Mouse (Mus musculus) T-helper 2 cell (primary cell): ENCODE results near the gene Dact3.

ENCODE experiments used
- in situ Hi-C: fragments of 300-600 bp; cut with MboI, MseI; formaldehyde crosslinking; loops from one replicate; pipeline ENCODE4 v1.15.1; 2025; ENCODE audit warnings: high pct_unique_total_duplicates

The Dact3 gene

DNA sequence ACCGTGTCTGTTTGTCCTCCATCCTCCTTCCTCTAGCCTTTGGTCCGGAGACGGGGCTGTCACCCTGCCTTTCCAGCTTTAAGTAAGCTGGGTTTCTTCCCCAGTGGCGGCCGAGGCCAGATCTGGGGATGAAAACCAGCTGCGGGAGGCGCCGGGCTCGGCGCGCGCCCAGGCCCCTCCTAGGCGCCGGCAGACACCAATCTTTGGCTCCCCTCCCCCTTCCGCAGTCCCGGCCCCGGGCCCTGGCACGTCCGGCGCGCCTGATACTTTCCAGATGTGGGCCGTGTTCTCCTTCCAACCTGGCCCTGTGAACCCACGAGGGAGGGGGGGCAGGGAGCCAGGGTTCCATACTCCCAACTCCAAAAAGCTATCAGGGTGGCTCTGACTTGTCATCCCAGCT, 15.8 kb downstream of the Dact3 start:
- in situ Hi-C loops: loop anchor here (25.0 kb wide), 1 partner anchor 954 kb away; the partner anchor contains the start of gene Nop53

DNA sequence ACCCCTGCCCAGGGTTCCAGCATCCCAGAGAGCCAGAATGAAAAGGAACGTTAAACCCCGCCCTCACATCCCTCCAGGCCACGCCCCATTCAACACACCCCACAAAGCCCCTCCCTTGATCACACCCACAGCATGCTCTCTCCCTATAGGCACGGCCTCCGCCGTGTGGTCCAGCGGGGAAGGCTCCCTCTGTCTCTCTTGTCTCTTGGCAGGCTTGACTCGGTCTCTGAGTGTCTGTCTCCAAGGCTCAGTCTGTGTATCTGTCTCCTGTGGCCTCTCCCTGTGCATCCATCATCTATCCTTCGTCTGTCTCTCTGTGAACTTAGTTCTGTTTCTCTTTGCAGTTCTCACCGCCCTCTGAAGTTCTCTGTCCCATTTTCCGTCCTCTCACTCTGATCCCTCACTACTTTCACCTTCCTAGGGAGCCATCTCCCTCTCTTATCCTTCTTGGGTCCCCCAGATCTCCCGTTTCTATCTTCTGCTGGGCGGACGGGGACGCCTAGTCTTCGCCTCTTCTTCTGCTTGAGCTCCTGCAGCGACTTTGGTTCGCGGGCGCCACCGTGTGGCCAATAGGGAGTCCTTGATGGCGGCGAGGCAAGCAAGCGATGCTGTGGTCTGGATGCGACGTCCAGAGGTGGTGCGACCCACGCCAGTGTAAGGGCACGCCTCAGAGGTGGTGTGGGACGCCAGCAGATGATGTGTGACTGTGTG, 16.7 kb downstream of the Dact3 start, which contains the start of gene Gng8:
Gene Gng8 (plus strand): TSS at position 146 of the 711 bp plus-strand sequence.
- in situ Hi-C loops: loop anchor here (25.0 kb wide), 1 partner anchor 954 kb away; the partner anchor contains the start of gene Nop53

DNA sequence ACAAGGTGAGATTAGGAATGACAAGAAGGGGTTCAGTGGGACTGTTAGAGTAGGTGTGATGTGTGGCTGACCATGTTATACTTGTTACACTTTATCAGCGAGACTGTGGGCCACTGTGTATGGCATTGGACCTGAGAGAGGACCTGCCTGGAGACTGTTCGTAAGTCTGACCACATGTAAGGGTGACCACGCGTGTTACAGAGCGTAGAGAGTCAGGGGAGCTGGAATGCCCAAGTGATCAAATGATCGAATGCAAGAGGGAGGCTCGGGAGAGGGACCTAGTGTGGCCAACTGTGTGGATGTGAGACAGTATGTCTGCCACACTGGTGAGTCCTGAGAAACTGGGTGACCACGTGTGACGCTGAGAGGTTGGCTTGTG, 17.2 kb downstream of the Dact3 start:
- in situ Hi-C loops: loop anchor here (25.0 kb wide), 1 partner anchor 955 kb away; the partner anchor contains the start of gene Nop53

DNA sequence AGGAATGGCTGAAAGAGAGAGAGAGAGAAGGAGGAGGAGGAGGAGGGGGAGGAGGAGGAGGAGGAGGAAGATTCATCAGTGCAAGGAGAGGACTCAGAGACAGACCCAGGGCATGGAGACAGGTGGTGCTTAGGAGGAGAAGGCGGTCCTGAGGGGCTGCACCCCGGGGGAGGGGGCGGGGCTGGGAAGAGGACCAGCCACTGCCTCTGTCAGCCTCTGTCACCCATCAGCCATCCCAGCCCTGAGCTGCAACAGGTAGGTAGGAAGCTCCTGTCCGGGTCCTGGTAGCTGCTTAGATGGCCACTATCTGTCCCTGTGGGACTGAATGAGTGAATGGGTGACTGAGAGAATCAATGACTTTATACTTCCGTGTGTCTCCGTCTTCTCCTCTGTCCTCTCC, 18.5 kb downstream of the Dact3 start:
- in situ Hi-C loops: loop anchor here (25.0 kb wide), 1 partner anchor 956 kb away; the partner anchor contains the start of gene Nop53

DNA sequence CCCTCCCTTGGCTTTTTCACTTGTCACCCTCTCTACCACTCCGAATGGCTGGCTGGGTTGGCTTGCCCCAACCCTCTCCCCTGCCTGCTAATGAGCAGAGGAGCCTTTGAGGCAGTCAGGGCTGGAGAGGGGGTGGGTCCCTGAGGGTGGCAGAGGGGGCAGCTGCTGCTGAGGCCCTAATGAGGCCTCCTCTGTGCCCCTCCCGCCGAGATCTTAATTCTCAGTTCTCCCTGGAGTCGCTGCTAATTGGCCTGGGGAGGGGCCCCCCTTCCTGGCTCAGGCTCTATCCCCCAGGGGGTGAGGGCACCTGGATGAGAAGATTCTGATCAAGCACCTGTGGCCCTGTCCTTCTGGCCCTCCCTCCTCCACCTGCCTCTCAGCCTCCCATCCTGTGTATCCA, 19.2 kb downstream of the Dact3 start:
- in situ Hi-C loops: loop anchor here (25.0 kb wide), 1 partner anchor 957 kb away; the partner anchor contains the start of gene Nop53

DNA sequence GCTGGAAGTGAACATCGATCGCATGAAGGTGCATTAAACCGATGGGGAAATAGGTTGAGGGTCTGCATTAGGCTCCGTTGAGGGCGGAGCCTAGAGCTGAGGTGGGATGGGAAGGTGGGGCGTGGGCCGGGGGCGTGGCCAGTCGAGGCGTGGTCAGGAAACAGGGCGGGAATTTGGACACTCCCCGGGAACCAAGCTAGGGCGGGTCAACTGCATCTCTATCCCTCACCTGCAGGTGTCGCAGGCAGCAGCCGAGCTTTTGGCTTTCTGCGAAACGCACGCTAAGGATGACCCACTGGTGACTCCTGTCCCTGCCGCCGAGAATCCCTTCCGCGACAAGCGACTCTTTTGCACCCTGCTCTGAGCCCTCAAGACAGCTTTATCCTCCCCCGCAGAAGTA, 19.9 kb downstream of the Dact3 start:
- in situ Hi-C loops: loop anchor here (25.0 kb wide), 1 partner anchor 958 kb away; the partner anchor contains the start of gene Nop53

DNA sequence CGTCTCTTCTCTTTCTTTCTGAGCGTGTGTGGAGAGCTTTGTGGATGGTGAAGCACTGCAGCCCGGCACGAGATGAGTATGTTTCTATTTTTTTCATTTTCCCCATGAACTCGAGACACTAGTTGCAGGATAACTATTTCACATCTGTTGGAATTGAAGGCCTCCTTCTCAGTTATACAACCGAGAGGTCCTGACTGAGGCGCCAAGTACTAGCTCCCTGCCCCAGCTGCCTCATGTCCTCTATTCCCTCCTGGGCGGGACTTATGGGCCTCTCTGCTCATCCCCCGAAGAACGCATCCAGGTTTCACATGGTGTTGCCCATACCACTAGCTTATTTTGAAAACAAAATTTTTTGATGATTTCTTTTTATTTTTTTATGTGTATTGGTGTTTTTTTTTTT, 20.4 kb downstream of the Dact3 start:
- in situ Hi-C loops: loop anchor here (25.0 kb wide), 1 partner anchor 958 kb away; the partner anchor contains the start of gene Nop53

DNA sequence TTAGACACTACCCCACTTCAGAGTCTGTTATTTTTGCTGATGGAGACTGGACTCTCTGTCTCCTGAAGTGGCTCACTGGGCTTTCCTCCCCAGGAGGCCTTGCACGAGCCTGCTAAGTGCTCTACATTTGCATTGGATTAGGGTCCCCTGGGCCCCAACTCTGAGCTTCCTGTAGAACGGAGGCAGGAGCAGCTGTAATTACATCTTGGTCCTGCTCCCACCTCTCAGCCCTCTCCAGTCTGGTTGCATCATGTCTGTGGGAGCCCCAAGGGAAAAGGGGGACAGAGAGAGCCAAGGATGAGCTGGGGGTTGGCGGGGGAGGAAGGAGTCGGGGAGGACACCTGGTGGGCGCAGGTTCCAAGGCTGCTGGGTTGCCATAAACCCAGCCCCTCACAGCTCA, 25.4 kb downstream of the Dact3 start:
- in situ Hi-C loops: no loop called here

DNA sequence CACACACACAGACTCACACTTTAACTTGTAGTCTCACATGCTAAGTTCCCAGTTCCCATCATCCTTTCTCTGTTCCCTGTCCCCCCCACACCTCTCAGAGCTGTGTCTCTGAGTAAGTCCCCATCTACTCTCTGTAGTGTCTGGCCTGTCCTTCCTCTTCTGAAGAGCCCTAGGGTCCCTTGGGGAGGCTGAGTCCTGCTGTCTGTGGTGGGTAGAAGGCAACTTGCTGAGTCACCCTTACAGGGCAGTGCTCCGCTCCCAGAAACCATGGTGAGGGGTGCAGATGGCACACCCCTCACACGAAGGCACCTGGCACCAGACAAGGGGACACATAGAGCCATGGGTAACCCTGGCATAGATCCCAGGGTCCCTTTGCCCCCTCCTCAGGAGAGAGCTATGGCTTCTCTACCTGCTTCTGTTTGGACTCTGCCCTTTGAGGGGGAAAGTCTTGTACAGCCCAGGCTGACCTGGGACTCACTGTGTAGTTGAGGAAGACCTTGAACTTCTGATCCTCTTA, 28.4 kb downstream of the Dact3 start:
- in situ Hi-C loops: no loop called here

DNA sequence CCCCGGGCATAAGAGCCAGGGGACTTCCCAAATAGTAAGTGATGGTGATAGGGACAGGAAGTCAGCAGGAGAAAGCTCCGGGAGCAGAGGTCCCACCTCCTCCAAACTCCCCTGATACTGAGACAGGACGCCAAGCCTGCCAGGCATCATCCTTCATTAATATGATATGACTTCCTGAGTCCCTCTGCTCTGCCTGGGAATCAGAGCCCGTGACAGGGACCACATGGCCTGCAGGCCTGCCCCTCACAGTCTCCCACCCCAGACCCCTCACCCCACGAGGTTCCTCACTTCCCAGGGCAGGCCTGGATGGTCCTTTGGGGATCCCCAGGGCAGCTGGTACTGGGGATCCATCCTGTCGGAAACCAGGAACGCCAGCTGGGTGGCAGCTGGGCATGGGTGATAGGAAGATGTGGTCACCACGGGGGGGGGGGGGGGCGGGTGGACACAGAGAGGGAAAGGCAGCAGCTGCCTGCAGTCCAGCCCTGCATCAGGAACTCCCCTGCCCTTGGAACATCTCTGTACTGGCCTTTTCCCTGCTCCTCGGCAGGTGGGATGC, 29.1 kb downstream of the Dact3 start:
- in situ Hi-C loops: no loop called here

DNA sequence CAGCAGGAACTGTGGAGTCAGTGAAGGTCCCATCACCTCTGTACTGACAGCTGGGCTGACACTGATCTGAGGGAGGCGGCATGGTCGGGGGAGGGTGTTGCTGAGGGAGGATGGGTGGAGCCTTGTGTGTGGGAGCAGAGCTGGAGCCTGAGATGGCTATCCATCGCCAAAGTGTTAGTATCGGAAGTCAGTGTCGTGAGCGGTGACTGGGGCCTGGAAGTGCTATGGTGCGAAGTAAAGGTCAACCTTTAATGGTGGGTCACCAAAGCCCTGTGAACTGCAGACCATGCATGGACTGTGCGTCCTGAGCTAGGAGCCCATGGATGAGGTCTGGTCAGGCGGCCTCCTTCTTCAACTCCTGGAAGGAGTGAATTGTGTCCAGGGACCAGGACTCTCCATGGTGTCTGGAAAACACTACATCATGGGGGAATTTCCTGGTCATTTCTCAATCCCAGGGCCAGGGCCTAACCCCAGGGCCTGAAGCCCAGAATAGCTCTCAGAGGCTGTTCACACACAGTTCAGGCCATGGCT, 30.4 kb downstream of the Dact3 start:
- in situ Hi-C loops: no loop called here

DNA sequence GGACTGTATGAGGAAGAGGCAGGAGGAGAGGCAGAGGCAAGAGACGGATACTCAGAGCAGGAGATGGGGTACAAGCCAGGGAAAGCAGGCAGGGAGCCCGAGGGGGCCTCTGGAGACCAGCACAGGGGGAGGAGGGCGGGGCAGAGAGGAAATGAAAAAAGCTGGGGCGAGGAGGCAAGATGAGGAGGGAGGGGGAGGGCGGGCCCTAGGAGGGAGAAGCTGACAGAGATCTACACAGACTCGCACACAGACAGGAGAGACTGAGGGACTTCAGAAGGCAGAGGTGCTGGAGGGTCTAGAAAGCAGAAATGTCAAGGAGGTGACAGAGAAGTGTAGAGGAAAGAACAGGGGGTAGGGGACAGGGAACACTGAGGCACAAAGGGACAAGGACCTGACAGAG, 31.2 kb downstream of the Dact3 start, which contains the start of gene Ptgir:
Gene Ptgir (plus strand): TSS at position 210 of the 400 bp plus-strand sequence.
- in situ Hi-C loops: no loop called here

DNA sequence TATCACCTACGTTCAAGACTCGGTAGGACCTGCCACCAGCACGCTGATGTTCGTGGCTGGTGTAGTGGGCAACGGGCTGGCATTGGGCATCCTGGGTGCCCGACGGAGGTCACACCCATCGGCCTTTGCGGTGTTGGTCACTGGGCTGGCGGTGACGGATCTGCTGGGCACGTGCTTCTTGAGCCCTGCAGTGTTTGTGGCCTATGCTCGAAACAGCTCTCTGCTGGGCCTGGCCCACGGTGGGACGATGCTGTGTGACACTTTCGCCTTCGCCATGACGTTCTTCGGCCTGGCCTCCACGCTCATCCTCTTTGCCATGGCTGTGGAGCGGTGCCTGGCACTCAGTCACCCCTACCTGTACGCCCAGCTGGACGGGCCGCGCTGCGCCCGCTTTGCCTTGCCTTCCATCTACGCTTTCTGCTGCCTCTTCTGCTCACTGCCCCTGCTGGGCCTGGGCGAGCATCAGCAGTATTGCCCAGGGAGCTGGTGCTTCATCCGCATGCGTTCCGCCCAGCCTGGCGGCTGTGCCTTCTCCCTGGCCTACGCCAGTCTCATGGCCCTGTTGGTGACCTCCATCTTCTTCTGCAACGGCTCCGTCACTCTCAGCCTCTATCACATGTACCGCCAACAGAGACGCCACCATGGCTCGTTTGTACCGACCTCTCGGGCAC, 31.9 kb downstream of the Dact3 start:
- in situ Hi-C loops: no loop called here

DNA sequence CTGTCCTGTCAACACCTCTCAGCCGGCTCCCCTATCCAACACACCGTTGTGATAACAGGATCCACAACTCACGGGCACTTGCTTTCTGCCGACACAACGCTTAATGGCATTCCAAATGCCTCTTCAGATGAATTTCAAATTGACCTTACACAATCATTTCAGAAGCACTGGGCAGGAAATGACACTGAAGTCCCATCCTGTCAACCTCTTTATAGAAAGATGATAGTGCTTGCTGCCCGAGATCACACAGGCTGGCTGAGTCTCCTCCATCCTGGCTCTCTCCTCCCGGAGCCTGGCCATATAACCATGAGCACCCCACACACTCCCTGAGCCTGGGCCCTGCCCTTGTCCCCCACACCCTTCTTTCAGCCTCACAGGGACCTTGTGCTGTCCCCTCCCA, 32.7 kb downstream of the Dact3 start:
- in situ Hi-C loops: no loop called here

DNA sequence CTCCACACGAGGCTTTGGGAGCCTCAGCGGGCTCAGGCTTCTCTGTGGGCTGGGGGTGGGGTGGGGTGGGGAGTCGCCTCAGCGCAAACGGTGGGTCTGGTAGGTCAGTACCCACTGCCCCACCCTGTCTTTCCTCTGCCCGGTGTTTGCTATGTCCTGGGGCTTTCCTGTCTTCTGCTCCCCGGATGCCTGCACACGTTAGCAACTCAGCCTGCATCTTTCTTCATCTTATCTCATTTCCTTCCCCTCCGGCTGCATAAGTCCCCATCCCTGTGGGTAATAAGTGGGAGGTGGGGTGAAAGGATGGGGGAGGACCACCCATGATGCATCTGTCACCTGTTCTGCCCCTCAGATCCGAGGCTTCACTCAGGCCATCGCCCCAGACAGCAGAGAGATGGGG, 33.2 kb downstream of the Dact3 start:
- in situ Hi-C loops: no loop called here

DNA sequence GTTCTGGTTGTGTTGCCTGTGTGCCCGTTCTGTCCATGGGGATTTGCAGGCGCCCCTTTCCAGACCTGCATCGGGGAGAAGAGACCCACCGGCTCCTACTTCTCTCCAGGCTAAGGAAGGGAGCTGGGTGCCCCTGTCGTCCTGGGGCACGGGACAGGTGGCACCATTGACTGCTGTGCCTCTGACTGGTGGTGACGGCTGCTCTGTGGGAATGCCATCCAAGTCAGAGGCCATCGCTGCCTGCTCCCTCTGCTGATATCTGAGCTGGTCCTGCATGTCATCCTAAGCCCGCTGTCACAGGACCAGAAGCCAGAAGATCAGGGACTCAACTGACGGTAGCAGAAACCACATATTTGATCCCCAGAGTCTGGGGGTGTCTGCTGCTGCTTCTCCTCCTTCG, 33.7 kb downstream of the Dact3 start:
- in situ Hi-C loops: no loop called here

DNA sequence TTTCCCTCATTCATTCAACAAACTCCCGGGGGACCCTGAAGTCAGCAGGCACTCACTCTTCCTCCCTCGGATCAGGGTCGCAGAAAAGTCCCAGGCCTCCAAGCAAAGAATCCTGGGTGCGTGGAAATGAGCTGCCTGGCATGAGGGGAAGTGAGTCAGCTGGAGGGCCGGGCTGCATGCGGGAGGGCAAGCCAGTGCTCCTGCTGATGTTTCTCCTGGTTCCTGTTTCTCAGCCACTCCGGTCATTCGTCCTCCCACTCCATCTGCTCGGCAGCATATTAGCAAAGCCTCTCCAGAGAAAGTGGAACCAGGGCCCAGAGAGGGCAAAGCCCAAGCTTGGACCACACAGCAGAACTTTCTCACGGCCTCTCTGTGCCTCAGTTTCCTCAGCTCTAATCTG, 34.8 kb downstream of the Dact3 start:
- in situ Hi-C loops: no loop called here

DNA sequence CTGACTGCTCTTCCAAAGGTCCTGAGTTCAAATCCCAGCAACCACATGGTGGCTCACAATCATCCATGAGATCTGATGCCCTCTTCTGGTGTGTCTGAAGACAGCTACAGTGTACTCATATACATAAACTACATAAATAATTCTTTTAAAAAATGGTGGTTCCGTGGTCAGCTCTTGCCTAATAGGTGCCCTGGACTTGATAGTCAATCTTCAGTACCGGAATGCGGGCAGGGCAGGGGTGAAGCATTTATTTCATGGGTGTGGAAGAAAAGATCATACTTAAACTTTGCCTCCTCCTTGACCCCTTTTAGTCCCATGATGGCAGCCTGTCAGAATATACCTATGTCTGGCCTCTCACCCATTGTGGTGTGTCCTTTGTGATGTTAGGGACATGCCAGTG, 36.8 kb downstream of the Dact3 start:
- in situ Hi-C loops: no loop called here

DNA sequence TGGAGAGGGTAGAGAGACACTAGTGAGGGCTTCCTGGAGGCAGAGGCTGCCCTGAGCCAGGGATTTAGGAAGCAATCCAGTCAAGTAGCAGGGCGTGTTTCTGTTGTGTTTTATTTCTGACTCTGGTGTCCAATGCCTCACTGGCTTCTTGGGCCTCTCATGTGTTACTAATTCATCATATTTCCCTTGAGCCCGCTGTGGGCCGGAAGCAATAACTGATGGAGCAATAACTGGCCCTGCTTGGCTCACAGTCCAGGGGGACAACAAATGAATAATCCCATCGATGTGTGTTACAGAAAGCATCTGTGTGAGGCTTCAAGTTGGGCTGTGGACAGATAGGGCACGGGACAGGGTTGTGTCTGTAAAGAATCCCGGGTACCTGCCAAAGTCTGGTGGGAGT, 37.2 kb downstream of the Dact3 start:
- in situ Hi-C loops: no loop called here

DNA sequence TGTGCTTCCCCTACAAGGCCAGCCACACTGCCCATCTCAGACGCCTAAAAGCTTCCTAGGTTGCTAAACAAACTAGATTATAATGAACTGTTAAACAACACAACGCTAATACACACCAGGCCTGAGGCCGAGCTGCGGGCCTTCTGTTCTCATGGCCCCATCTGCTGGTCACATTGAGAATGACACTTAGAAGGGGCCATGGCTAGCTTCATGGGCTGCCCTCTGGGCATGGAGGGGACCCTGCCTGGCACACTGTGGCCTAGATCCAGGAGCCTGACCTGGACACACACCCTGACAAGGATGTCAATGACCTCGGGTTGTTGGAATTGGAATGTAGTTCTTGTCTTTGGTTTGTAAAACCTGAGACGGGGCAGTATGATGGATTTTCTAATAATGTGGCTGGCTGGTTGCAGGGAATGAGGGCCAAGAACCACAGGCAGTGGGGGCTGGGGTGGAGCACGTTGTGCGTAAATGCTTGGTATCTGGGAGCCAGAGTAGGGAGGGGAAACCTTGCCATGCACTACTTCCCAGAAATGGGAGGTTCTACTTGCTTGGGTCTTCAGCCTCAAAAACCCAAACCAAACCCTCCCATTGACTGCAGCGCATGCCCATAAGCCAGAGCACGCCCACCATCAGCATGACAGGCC, 38.8 kb downstream of the Dact3 start:
- in situ Hi-C loops: no loop called here
